Mouse (Mus musculus) lung, adult 2 months (tissue): ENCODE data around the gene Myo10.

Experiments
- CTCF ChIP-seq: fragments of 200-500 bp; IDR thresholded peaks from 2 replicates; pipeline ENCODE4 v1.5.1; 2011; ENCODE audit warnings: mild to moderate bottlenecking, low read length, control low read depth; ENCODE audit not compliant: insufficient read depth
- POLR2A ChIP-seq: fragments of 200-500 bp; IDR thresholded peaks from 2 replicates; pipeline ENCODE4 v1.6.1; 2011; ENCODE audit warnings: low read depth, mild to moderate bottlenecking, control low read depth, low read length, borderline replicate concordance; ENCODE audit errors: extremely low read depth

DNA sequence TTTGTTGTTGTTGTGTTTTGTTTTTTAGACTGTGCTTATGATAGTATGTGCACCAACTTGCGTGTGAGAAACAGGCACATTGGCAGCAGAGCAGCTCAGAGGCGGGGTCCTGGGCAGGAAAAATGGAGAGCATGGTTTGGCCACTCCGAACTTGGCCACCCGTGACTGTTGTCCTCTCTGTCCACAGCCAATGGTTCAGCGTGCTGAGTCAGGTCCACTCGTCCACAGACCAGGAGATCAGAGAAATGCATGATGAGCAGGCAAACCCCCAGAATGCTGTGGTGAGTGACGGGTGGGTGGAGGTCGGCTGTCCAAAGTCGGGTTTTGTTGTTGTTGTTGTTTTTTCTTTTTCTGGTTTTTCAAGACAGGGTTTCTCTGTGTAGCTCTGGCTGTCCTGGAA lies 173.2 kb downstream of the Myo10 start:
- TF ChIP-seq POLR2A = no peak
- TF ChIP-seq CTCF = no peak
